Mouse (Mus musculus) cortical plate, adult 2 months (tissue): ENCODE results near the gene Wdr91. TPM values are rescaled to one million over a fixed set of nuclear protein-coding genes. Genes with fewer than 3 reads are reported as not detected.

ENCODE experiments used
- H3K27ac ChIP-seq: fragments of 200-500 bp; 2 replicates; pipeline ENCODE4 v1.5.1; 2012; ENCODE audit warnings: low read length, control low read depth, inconsistent platforms; ENCODE audit not compliant: insufficient read depth
- H3K4me1 ChIP-seq: fragments of 200-500 bp; 2 replicates; pipeline ENCODE4 v1.6.1; 2011; ENCODE audit warnings: low read length; ENCODE audit not compliant: control insufficient read depth, insufficient read depth
- H3K4me3 ChIP-seq: fragments of 200-500 bp; 2 replicates; pipeline ENCODE4 v1.5.1; 2011; ENCODE audit warnings: mild to moderate bottlenecking, low read length, control low read depth; ENCODE audit not compliant: insufficient read depth
- CTCF ChIP-seq: fragments of 200-500 bp; IDR thresholded peaks from 2 replicates; pipeline ENCODE4 v1.5.1; 2011; ENCODE audit warnings: mild to moderate bottlenecking, control low read depth, low read length; ENCODE audit not compliant: insufficient read depth; ENCODE audit errors: extremely low read depth
- POLR2A ChIP-seq: fragments of 200-500 bp; IDR thresholded peaks from 2 replicates; pipeline ENCODE4 v1.6.1; 2011; ENCODE audit warnings: mild to moderate bottlenecking, low read length, control low read depth; ENCODE audit not compliant: insufficient read depth; ENCODE audit errors: extremely low read depth
- polyA plus RNA-seq: library from polyadenylated mRNA; depleted of rRNA; stranded (reverse); fragments of >200 nt; gene quantifications from 2 replicates; pipeline ENCODE4 v1.2.3, GENCODE M21; 2012; rRNA removed

Wdr91 gene
- polyA plus RNA-seq, 1 experiment: 31.2 TPM

DNA sequence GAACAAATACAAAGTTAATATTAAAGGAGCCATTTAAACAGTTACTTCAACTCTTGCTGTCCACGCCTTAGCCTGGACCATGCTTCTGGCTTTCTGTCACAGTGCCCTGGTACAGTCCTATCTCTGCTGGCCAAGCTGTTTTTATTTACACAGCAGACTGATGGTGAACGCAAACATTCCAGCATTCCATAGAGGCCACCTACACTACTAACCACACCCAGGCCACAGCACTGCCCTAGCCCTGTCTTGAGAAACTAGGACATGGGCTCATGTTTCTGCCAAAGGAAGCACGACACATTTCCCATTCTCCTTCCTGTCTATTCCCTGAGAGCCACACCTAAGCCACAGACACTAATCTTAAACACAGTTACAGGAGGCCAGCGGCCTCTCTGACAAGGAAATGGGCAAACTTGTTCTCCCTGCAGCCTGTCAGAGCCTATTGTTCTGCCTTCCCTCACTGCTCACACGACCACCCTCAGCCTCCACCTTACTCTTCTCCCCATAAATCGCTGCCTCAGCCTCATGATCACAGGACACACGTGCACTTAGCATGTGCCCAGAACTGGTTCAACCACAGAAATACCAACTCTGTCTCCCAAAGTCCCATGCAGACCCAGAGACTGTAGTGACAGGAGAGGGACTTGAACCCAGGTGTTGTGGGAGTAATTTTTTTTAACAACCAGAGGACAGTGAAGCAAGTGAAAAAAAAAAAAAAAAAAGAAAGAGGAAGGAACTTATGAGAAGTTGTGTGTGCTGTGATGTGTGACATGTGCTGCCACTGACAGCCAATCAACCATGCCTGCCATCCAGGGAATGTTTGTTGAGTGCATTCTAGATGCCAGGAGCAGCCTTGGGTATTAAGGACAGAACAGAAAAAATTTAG, 44.7 kb downstream of the Wdr91 start:
- peak overlapping the region; percentile 69; the same call in 1 of the 2 replicates for H3K27ac ChIP-seq
- no peaks in the 10 kb centered on the region for H3K4me1 ChIP-seq
- TF ChIP-seq POLR2A: no peak
- no peak overlapping the region for H3K4me3 ChIP-seq

DNA sequence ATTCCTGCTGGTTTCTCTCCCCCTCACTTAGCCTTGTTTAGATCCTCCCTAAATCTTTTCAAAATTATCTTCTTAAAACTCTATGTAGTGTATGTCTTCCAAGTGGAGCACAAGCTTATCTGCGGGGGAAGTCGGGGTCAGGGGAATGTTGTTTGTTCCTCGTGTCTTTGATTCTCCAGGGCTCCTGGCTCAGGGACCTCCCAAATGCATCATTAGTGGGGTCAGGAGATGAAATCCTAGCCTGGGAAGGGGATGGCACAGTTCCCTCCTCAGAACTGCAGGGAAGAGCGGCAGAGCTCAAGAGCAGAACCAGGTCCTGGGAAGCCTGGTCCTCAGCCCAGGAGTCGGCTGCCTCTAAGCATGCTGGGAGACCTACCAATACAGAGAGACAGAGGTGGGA, 45.5 kb downstream of the Wdr91 start:
- Histone ChIP-seq H3K4me1 (no peaks in the 10 kb centered on the region), H3K4me3 (no peak overlapping the region), H3K27ac (peak overlapping the region; percentile 69; the same call in 1 of the 2 replicates)
- TF ChIP-seq CTCF (no peak), POLR2A (no peak)

DNA sequence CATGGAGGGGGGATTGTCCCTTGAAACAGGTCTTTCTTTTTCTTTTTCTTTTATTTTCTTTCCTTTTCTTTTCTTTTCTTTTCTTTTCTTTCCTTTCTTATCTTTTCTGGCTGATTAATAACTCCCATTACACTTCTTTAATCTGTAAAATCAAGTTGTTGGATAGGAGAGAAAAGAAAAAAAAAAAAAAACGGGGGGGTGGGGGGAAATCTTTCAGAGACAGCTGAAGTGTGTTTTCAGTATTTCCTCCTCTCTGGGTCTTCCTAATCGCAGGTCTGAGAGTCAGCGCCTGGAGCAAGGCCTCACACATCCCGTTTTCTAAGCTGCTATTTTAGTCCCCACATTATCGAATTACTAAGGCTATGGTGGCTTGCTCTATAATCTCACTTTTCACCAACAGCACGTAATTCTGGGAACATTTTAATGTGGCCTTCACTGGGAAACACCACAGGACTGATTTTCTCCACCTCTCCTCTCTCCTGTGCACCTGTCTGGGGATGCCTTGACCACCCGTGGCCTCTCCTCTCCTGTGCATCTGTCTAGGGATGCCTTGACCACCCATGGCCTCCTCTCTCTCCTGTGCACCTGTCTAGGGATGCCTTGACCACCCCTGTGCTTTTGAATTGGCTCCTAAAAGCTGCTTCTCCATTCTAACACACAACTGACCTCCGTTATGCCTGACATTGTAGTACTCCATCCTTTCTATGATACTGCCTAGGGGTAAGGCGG, 46.7 kb downstream of the Wdr91 start:
- TF ChIP-seq CTCF (no peak), POLR2A (no peak)
- H3K27ac ChIP-seq: no peak overlapping the region
- no peaks in the 10 kb centered on the region for H3K4me1 ChIP-seq
- H3K4me3 ChIP-seq: no peak overlapping the region; the same call in 1 of the 2 replicates

DNA sequence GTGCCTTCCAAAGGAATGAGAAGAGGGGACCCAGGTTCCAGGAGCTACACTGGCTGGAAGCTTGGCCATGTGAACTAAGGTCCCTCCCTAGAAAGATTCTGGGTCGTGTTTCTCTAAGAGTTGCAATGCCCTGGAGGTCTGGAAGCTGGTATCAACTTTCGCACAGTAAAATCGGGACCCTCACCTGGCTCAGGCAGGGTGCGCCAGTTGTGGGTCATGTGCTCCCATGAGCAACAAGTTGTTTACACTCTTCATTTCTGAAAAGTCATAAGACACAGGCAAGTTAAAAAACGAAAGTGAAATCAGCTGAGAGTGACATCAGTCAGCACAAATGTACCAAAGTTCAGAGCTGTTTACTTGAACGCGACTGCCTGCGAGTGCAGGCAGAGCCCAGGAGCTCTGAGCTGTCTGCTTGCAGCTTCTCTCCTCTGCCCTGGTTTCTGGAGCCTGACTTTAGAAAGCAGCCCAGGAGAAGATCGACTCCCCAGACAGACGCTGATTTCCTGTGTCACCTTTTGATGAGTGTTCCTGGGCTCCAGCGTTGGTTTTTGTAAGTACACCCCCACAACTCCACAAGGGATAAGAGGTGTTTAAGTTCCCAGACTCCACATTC, 47.8 kb downstream of the Wdr91 start, which contains the start of gene Tmem140:
Tmem140 (plus strand) TSS at position 356 of the 613 bp plus-strand sequence.
- TF ChIP-seq CTCF: no peak
- 0 out of 2 replicates have a peak, but pooled peaks have one; percentile 11 for TF ChIP-seq POLR2A
- Histone ChIP-seq H3K4me1 (no peaks in the 10 kb centered on the region), H3K27ac (peak within 1 kb of the TSS; percentile 88), H3K4me3 (peak within 1 kb of the TSS; percentile 27)

DNA sequence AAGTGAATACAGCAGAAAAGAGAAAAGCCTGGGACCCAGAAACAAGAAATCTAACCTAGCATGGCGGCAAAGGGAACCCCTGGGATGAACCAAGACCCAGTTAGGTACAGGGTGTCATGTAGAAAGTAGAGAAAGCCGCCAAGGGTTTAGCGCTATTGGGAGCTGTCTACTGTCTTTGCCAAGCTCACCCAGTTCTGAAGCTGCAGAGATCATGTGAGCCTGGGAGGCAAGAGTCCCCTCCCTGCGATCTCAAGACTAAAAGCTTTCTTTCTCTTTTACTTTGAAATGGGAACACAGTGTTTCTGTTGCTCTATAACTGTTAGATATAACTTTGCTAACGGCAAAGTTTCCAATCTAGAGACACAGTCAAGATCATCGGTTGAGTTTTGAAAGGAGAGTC, 48.3 kb downstream of the Wdr91 start:
- Histone ChIP-seq H3K4me1 (no peaks in the 10 kb centered on the region), H3K4me3 (peak overlapping the region; percentile 27), H3K27ac (peak overlapping the region; percentile 88)
- TF ChIP-seq POLR2A: no peak
- no peak for TF ChIP-seq CTCF

DNA sequence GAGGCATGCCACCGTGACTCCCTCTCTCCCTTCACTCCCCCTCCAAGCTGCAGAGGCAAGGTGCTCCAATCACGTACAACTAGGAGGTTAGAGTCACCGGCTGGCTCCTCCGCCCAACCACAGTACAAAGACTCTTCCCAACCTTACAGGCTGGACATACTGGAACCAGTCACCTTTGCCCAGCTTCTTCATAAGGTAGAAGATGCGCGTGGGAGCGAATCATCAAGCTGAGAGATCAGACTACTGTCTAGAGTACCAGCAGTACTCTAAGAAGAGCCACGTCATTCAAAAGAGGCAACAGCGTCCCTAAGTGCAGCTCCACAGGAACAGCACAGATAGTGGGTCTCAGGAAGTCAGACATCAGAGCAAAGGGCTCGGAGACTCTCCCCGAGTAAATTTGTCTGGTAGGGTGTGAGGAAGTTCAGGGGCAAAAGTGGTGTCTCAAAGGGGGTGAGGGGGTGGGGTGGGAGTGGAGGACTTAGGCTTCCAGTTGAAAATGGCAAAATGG, 49.1 kb downstream of the Wdr91 start:
- no peak overlapping the region for H3K4me3 ChIP-seq
- H3K27ac ChIP-seq: no peak overlapping the region
- H3K4me1 ChIP-seq: no peaks in the 10 kb centered on the region
- no peak for TF ChIP-seq POLR2A
- TF ChIP-seq CTCF: no peak

DNA sequence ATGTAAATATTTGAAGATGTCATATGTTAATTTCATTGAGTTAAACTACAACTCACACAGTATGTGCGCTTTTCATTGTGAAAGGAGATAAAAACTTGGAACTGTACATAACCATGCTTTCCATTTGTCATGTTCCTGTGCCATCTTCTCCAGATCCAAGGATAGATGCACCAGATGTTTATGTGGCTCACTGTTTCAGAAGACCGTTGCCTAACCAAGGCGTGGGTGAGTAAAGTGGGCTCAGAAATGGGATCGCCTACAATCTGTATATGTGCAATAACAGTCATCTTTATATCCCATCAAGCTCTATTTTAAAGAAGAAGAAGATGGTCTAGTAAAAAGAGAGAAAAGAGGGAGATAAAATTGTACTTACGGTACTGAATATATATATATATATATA, 78.3 kb downstream of the Wdr91 start:
- TF ChIP-seq POLR2A (no peak), CTCF (no peak)
- Histone ChIP-seq H3K4me3 (no peak overlapping the region), H3K27ac (no peak overlapping the region), H3K4me1 (no peaks in the 10 kb centered on the region)

Other genes starting within 250 kb of the Wdr91 start
- 15.7 and 17.5 TPM in 2 replicates for gene Agbl3, start 130.4 kb downstream of the Wdr91 start, polyA plus RNA-seq
- 1.8 and 2.7 TPM in 2 replicates for gene Tmem140, start 47.7 kb downstream of the Wdr91 start, polyA plus RNA-seq
- 6.4 and 6.5 TPM in 2 replicates for gene Cyren, start 32.8 kb downstream of the Wdr91 start, polyA plus RNA-seq
- not detected in 2 replicates for gene Stra8, start 9.3 kb upstream of the Wdr91 start, polyA plus RNA-seq
- 0.84 and 0.85 TPM in 2 replicates for gene Slc23a4, start 77.5 kb upstream of the Wdr91 start, polyA plus RNA-seq
- gene Cnot4, start 222.8 kb upstream of the Wdr91 start, polyA plus RNA-seq: 22.9 and 24.2 TPM in 2 replicates